Mouse (Mus musculus) liver (tissue): Measurements from ENCODE around the gene Esf1.
"Not testable (repeated sequence)": the region's sequence is repeated elsewhere in the genome, so short reads cannot be mapped to it uniquely, and the experiment has no call there.

Experiments
- DNase-seq: peaks from one replicate; pipeline ENCODE4 v3.0.0-alpha.2; 2020; ENCODE audit warnings: mixed read lengths

Esf1 gene

DNA sequence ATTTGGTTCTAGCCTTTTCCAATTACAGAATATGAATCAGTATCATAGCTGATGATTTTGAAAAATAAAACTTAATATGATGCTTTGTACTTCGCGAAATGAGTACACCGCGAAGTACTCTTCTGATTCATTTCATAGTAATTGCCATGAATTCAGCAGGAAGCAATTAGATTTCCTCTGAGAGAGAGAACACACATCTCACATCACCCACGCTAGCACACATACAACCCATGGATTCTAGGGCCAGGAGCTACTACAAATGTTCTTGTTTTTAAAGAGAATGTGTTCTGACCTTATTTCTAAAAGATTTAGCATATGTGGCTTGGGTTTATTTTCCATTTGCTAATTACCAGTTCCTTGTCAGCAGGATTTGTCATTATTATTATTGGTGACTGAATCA is 76.9 kb downstream of the Esf1 start:
- DNase-seq, result no peak

DNA sequence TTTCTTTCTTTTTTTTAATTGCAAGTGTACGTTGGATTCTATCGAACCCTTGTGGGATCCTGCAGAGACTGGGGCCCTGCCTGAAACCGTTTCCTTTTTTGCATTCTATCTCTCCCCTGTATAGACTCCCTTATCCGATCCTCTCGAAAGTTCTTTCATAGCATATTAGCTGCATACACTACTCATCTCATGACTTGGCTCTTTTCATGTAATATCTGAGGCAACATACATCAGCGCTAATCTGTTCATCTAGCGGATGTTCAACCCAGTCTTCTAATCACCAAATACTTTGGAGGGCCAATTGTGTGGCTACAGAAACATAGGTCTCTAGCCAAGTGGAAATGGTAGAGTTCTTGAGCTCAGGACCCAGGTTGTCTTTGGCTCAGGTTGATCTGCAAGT is 86.1 kb downstream of the Esf1 start:
- no peak for DNase-seq

- DNase-seq, result peak; percentile 36
Measured at GRCm38 (mm10) chr2:140080747-140081577, 89.4 kb downstream of the Esf1 start.

- DNase-seq, result not testable (repeated sequence)
Measured at GRCm38 (mm10) chr2:140079284-140079683, 91.1 kb downstream of the Esf1 start.

DNA sequence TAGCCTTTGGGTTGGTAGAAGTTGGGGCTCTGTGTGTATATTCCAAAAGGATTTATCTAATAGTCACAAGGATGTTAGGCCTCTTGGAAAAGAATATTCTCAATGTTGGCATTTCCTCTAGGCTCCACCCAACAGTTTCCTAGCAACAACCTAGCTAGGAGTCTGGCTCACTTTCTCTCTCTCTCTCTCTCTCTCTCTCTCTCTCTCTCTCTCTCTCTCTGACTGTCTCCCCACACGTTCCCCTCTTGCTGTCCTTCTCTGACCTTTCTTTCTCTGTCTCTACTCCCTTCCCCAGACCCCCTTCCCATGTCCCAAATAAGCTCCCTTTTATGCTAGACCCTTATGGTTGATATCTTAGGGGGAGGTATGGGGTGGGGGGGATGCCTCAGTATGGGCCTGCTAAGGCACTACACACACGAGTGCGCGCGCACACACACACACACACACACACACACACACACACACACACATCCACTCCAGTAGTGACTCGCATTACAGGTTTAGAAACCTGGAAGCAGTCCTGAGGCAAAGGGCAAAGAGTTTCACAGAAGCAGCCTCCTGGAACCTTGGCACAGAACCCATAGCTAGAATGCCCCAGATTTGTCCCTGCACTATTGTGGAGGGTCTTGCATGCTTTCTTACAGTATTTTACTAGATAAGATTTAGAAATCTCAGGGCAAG is 91.6 kb downstream of the Esf1 start:
- DNase-seq, result no peak

DNA sequence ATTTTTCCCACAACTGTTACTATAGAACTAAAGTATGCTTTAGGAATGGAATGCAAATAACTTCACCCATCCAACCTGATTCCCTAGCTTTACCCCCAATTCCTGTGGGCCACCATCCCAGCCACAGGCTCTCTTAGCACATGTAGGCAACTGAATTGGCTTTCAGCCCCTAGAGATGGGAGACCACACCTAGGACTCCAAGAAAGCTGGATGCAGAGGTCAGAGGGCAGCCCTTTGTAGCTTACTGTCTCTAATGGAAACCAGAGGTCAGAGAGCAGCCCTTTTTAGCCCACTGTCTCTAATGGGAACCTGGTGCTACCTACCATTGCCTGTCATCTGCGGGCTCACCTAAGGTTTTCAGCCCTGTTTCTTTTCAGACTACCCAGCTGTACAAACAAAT is 92.9 kb downstream of the Esf1 start:
- DNase-seq, result no peak

GRCm38 (mm10) chr2:140075150-140075549 is 95.2 kb downstream of the Esf1 start:
- no peak for DNase-seq
